Mouse (Mus musculus) frontal cortex, postnatal 36 days (tissue): Measurements from ENCODE around the gene Nln.

ENCODE experiments used
- DNase-seq, 2 experiments: peaks; one replicate each; pipeline ENCODE4 v3.0.0; 2022; ENCODE audit warnings: low spot score in 2 of 2

Gene Nln

GRCm38 (mm10) chr13:104095955-104096354 lies 13.5 kb downstream of the Nln start:
- no peak for DNase-seq

- no peak for DNase-seq
Measured at GRCm38 (mm10) chr13:104094531-104095385, 14.7 kb downstream of the Nln start.

GRCm38 (mm10) chr13:104091734-104092133 lies 17.7 kb downstream of the Nln start:
- no peak for DNase-seq

GRCm38 (mm10) chr13:104089387-104089786 lies 20.0 kb downstream of the Nln start:
- DNase-seq, result peak in 1 of 2 experiments; percentile 14

GRCm38 (mm10) chr13:104084600-104084999 lies 24.8 kb downstream of the Nln start:
- DNase-seq, result no peak

GRCm38 (mm10) chr13:104082504-104082903 lies 26.9 kb downstream of the Nln start:
- no peak for DNase-seq

GRCm38 (mm10) chr13:104076993-104077392 lies 32.4 kb downstream of the Nln start:
- no peak for DNase-seq

- no peak for DNase-seq
Measured at GRCm38 (mm10) chr13:104074731-104075130, 34.7 kb downstream of the Nln start.

GRCm38 (mm10) chr13:104074230-104074629 lies 35.2 kb downstream of the Nln start:
- no peak for DNase-seq

- peak in 1 of 2 experiments; percentile 41 for DNase-seq
Measured at GRCm38 (mm10) chr13:104072351-104072750, 37.1 kb downstream of the Nln start.

GRCm38 (mm10) chr13:104070703-104071102 lies 38.7 kb downstream of the Nln start:
- no peak for DNase-seq

- no peak for DNase-seq
Measured at GRCm38 (mm10) chr13:104069216-104069615, 40.2 kb downstream of the Nln start.

GRCm38 (mm10) chr13:104065649-104066347 lies 43.6 kb downstream of the Nln start:
- DNase-seq, result no peak

GRCm38 (mm10) chr13:104063061-104063460 lies 46.4 kb downstream of the Nln start:
- no peak for DNase-seq

- no peak for DNase-seq
Measured at GRCm38 (mm10) chr13:104061975-104062750, 47.3 kb downstream of the Nln start.

GRCm38 (mm10) chr13:104060231-104060630 lies 49.2 kb downstream of the Nln start:
- no peak for DNase-seq

GRCm38 (mm10) chr13:104059536-104059935 lies 49.9 kb downstream of the Nln start:
- no peak for DNase-seq

- no peak for DNase-seq
Measured at GRCm38 (mm10) chr13:104058761-104059160, 50.7 kb downstream of the Nln start.

- DNase-seq, result no peak
Measured at GRCm38 (mm10) chr13:104052271-104052753, 57.1 kb downstream of the Nln start.

- DNase-seq, result peak in 1 of 2 experiments; percentile 51
Measured at GRCm38 (mm10) chr13:104048835-104049234, 60.6 kb downstream of the Nln start.

- no peak for DNase-seq
Measured at GRCm38 (mm10) chr13:104045108-104045507, 64.3 kb downstream of the Nln start.

- no peak for DNase-seq
Measured at GRCm38 (mm10) chr13:104044332-104044731, 65.1 kb downstream of the Nln start.
